ENCODE assay signal across 17 mouse cellular contexts in the genomic region with DNA sequence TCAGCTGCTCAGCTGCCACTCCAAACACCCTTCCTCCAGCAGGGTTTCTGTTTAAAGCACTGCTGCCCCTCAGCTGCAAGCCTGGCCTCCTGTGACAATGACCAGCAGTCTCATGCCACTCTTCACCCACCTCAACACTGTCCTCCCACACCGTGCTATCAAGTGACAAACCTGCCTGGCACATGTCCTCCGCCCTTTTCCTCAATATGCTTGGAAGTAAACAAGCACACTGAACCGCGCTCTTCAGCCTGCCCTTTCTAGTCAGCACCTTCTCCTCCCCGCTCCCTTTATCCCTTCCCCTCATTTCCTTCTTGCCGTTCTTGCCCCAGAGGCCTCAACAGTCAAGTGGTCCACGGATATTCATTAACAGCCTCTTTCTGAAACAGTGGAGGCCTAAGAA.
DNase-seq lines count a peak whose midpoint lies in the region; ATAC-seq and TF ChIP-seq lines count a peak whose summit lies in the region.
"Had no signal": no experiment of that assay in that cellular context is flagged by ENCODE, and none has a peak within 500 bp of the region (broad histone marks: within the 10 kb centered on the region; RNA-seq: fewer than 3 reads in every experiment).

No protein-coding gene starts in this region.

- H3K4me2 ChIP-seq in kidney, postnatal 0 days (ENCODE audit: low read length) = no peak overlapping the region
- no peak overlapping the region for H3K4me2 ChIP-seq in heart, embryonic 15.5 days
- no peak overlapping the region for H3K4me2 ChIP-seq in liver, embryonic 15.5 days
- H3K4me2 ChIP-seq: forebrain, embryonic 13.5 days; limb, embryonic 12.5 days had no signal

- H3K9ac ChIP-seq in kidney, postnatal 0 days (ENCODE audit: low read depth, low read length) = no peak overlapping the region
- H3K9ac ChIP-seq in heart, embryonic 15.5 days = no peak overlapping the region
- peak overlapping the region; percentile 32 for H3K9ac ChIP-seq in liver, embryonic 15.5 days
- H3K9ac ChIP-seq: forebrain, embryonic 13.5 days; limb, embryonic 12.5 days had no signal

- no peak overlapping the region for H3K4me3 ChIP-seq in kidney, postnatal 0 days (replicated peaks; ENCODE audit: low read depth, low read length)
- H3K4me3 ChIP-seq in heart, embryonic 15.5 days = no peak overlapping the region
- no peak overlapping the region for H3K4me3 ChIP-seq in liver, embryonic 15.5 days (replicated peaks)
- H3K4me3 ChIP-seq: forebrain, embryonic 13.5 days; left cerebral cortex, adult 2 months; limb, embryonic 12.5 days; megakaryocyte, embryonic 14.5 days had no signal

- no peaks in the 10 kb centered on the region for H3K9me3 ChIP-seq in kidney, postnatal 0 days (replicated peaks; ENCODE audit: low read length)
- H3K9me3 ChIP-seq in heart, embryonic 15.5 days (replicated peaks) = no peaks in the 10 kb centered on the region
- H3K9me3 ChIP-seq in liver, embryonic 15.5 days (replicated peaks) = no peaks in the 10 kb centered on the region
- H3K9me3 ChIP-seq: forebrain, embryonic 13.5 days; limb, embryonic 12.5 days; megakaryocyte, embryonic 14.5 days had no signal

- TF ChIP-seq CTCF in kidney, postnatal 0 days (IDR thresholded peaks at IDR 0.05; ENCODE audit: low read depth) = no peak

- H3K27me3 ChIP-seq in kidney, postnatal 0 days (ENCODE audit: insufficient read depth, low read length) = no peaks in the 10 kb centered on the region
- H3K27me3 ChIP-seq in heart, embryonic 15.5 days = no peaks in the 10 kb centered on the region
- no peaks in the 10 kb centered on the region for H3K27me3 ChIP-seq in liver, embryonic 15.5 days
- H3K27me3 ChIP-seq: forebrain, embryonic 13.5 days; limb, embryonic 12.5 days; megakaryocyte, embryonic 14.5 days had no signal

- peak; percentile 43 for DNase-seq in kidney, postnatal 0 days (ENCODE audit: low spot score)
- no peak for DNase-seq in kidney, postnatal 14 days
- peak; percentile 4 to 15 for DNase-seq in heart, adult 9 months (ENCODE audit: low spot score in 2 of 2)
- DNase-seq in left cerebral cortex, adult 18-20 months (ENCODE audit: low spot score in 2 of 2) = no peak
- no peak for DNase-seq in urinary bladder, postnatal 36 days (ENCODE audit: low spot score in 2 of 2)
- DNase-seq: adrenal gland, postnatal 25 days; cerebellum, adult 2 months; gastrocnemius, postnatal 25 days; kidney, adult 8-10 months; thymus, adult 2 months had no signal

- ATAC-seq in kidney, postnatal 0 days (replicated peaks; ENCODE audit: low FRiP score, low read depth) = peak; percentile 43
- ATAC-seq in heart, embryonic 15.5 days (replicated peaks; ENCODE audit: insufficient number of reproducible peaks, insufficient read depth, low FRiP score, low read depth) = peak; percentile 80
- ATAC-seq in liver, embryonic 15.5 days (ENCODE audit: insufficient read depth) = peak; percentile 86
- ATAC-seq: forebrain, embryonic 13.5 days; midbrain, embryonic 16.5 days had no signal

- no peak overlapping the region for H3K27ac ChIP-seq in kidney, postnatal 0 days
- peak overlapping the region; percentile 45 for H3K27ac ChIP-seq in heart, embryonic 15.5 days
- H3K27ac ChIP-seq in liver, embryonic 15.5 days (replicated peaks) = peak overlapping the region; percentile 83
- H3K27ac ChIP-seq: forebrain, embryonic 13.5 days; left cerebral cortex, adult 2 months; limb, embryonic 12.5 days had no signal

- H3K4me1 ChIP-seq in kidney, postnatal 0 days (replicated peaks; ENCODE audit: insufficient read depth, low read length) = no peaks in the 10 kb centered on the region
- H3K4me1 ChIP-seq in heart, embryonic 15.5 days (replicated peaks) = peaks cover 6% of the 10 kb centered on the region; the same call in 1 of the 2 replicates
- peaks cover 43% of the 10 kb centered on the region for H3K4me1 ChIP-seq in liver, embryonic 15.5 days (replicated peaks)
- H3K4me1 ChIP-seq: forebrain, embryonic 13.5 days; limb, embryonic 12.5 days had no signal

- no peaks in the 10 kb centered on the region for H3K36me3 ChIP-seq in kidney, postnatal 0 days (ENCODE audit: insufficient read depth, low read length)
- peaks cover 14% of the 10 kb centered on the region for H3K36me3 ChIP-seq in heart, embryonic 15.5 days
- H3K36me3 ChIP-seq in liver, embryonic 15.5 days (replicated peaks) = no peaks in the 10 kb centered on the region
- H3K36me3 ChIP-seq: limb, embryonic 12.5 days had no signal

- 27% methylated on average over 7 of the region's 7 CpGs for WGBS in kidney, postnatal 0 days
- 25% methylated on average over 7 of the region's 7 CpGs for WGBS in heart, embryonic 15.5 days
- WGBS in liver, embryonic 15.5 days (ENCODE audit: insufficient replicate concordance) = 60% methylated on average over 7 of the region's 7 CpGs

Comparison
In these comparisons a context has a peak if more than half of its experiments do, and no peak if none do; other contexts are left out.
1. DNase-seq: peak in kidney, postnatal 0 days (single experiment) and heart, adult 9 months (2 of 2); none in kidney, postnatal 14 days (single experiment), left cerebral cortex, adult 18-20 months (0 of 2) and urinary bladder, postnatal 36 days (0 of 2).
2. Peak in every context shown above with its lines, with median percentiles within 50 percentile points of each other: ATAC-seq.